Mouse (Mus musculus) sigmoid colon, adult 10 weeks (tissue): Measurements from ENCODE around the gene Gm4763. TPM values are rescaled to one million over a fixed set of nuclear protein-coding genes. Genes with fewer than 3 reads are reported as not detected.

Experiments
- polyA plus RNA-seq: library from polyadenylated mRNA; stranded (reverse); fragments of 350-450 nt; fragmentation: Illumina TruSeq; extraction: RNeasy Lipid Tissue Mini Kit (QIAGEN cat#74804); gene quantifications from one replicate; pipeline ENCODE4 v1.2.3, GENCODE M21; 2014; ENCODE audit warnings: low read depth, low replicate concordance

Gene Gm4763
- polyA plus RNA-seq: not detected

DNA sequence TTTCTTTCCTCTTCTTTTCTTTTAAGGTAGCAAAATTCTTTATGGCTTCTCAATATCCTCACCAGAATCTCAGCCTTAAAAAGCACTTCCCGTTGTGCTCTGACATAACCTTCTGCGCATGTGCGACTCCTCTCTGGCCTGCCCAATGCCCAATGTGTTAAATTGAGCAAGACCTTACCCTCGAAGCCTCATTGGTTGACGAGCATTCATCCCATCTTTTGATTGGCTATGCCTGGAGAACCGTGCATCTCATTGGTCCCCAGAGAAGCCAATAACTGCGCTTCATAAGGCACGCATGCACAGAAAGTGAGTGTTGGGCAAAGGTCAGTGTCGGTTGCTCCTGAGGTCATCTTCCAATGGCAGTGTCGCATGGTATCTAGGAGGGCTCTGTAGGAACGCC lies at the start of gene Gm4763:
Gene Gm4763, minus strand, starts transcription at position 101 of the 400 bp plus-strand sequence.

DNA sequence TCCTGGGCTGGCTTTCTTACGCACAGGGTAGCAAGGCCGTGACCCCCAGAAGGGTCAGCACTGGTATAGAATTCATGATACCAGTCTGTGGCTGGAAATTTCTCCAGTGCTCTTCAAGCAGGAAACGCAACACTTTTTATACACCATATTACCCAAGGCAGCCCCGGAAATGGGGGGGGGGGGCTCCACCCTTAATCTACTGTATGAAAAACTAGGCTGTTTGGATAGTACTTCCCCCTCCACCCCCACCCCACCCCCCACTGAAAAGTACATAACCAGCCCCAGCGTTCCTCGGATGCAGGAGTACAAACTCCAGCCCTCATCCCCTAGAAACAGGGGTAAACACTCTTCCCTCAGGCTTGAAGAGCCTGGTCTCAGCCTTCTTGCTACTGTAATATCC lies 33.5 kb upstream of the Gm4763 start, which contains the start of gene Cd177:
Gene Cd177, minus strand, starts transcription at position 101 of the 400 bp plus-strand sequence.

DNA sequence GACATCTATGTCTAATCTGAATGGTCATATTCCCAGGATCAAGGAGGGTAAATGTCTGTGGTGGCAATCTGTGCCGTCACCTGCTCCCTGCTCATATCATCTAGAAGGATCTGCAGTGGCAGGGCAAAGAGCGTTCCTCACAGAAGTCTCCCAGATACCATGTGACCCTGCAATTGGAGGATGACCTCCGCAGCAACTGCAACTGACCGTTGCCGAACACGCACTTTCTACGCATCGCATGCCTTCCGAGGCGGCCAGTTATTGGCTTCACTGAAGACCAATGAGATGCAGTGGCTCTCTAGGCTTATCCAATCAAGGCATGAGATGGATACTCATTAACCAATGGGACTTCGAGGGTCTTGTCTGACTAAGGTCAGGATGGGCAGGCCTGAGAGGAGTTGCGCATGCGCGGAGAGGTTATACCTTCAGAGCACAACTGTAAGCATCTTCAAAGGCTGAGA lies 17.8 kb downstream of the Gm4763 start, which contains the start of gene BC049730:
Gene BC049730, plus strand, starts transcription at position 411 of the 461 bp plus-strand sequence.

DNA sequence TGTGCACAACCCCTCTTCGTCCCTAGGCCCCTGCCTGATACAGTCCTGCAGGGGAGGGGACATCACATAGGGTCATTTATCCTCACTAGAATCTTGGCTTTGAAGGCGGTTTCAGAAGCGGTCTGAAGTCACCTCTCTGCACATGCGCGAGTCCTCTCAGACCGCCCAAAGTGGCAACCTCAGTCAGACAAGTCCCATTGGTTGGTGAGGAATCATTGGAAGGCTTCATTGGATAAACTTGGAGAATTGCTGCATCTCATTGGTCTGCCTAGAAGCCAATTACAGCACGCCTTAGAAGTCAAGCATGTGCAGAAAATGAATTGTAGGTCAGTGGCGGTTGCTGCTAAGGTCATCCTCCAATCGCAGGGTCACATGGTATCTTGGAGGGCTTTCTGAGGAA lies 50.1 kb downstream of the Gm4763 start, which contains the start of gene Tex101:
Gene Tex101, minus strand, starts transcription at position 101 of the 400 bp plus-strand sequence.

Other genes starting within 250 kb of the Gm4763 start
- 0.19 TPM for gene Cadm4, start 244.9 kb downstream of the Gm4763 start, polyA plus RNA-seq
- not detected for gene Zfp428, start 219.9 kb downstream of the Gm4763 start, polyA plus RNA-seq
- not detected for gene AC161166.1, start 214.5 kb downstream of the Gm4763 start, polyA plus RNA-seq
- gene Irgq, start 196.2 kb downstream of the Gm4763 start, polyA plus RNA-seq: 7.1 TPM
- gene Pinlyp, start 180.8 kb downstream of the Gm4763 start, polyA plus RNA-seq: not detected
- 1.5 TPM for gene Xrcc1, start 180.6 kb downstream of the Gm4763 start, polyA plus RNA-seq
- gene Ethe1, start 139.4 kb downstream of the Gm4763 start, polyA plus RNA-seq: 15.0 TPM
- gene Zfp575, start 139.3 kb downstream of the Gm4763 start, polyA plus RNA-seq: not detected
- not detected for gene Phldb3, start 116.1 kb downstream of the Gm4763 start, polyA plus RNA-seq
- gene Lypd3, start 90.4 kb downstream of the Gm4763 start, polyA plus RNA-seq: not detected
- gene Tex101, start 50.2 kb downstream of the Gm4763 start, polyA plus RNA-seq: not detected
- gene BC049730, start 17.7 kb downstream of the Gm4763 start, polyA plus RNA-seq: not detected
- gene Cd177, start 33.4 kb upstream of the Gm4763 start, polyA plus RNA-seq: 7.5 TPM
- gene Ceacam10, start 50.3 kb upstream of the Gm4763 start, polyA plus RNA-seq: 116 TPM
- not detected for gene Gm9844, start 135.3 kb upstream of the Gm4763 start, polyA plus RNA-seq
- not detected for gene Lypd4, start 143.0 kb upstream of the Gm4763 start, polyA plus RNA-seq
- not detected for gene Dmrtc2, start 143.1 kb upstream of the Gm4763 start, polyA plus RNA-seq
- gene Rps19, start 157.5 kb upstream of the Gm4763 start, polyA plus RNA-seq: 24.5 TPM
- gene Cd79a, start 170.5 kb upstream of the Gm4763 start, polyA plus RNA-seq: 1.3 TPM
- gene Arhgef1, start 176.0 kb upstream of the Gm4763 start, polyA plus RNA-seq: 1.7 TPM
- gene Gm4881, start 217.6 kb upstream of the Gm4763 start, polyA plus RNA-seq: not detected
- not detected for gene Rabac1, start 245.8 kb upstream of the Gm4763 start, polyA plus RNA-seq